Mouse (Mus musculus) MEL (cell line): ENCODE measurements around the gene Gm49318. TPM values are rescaled to one million over a fixed set of nuclear protein-coding genes. Genes with fewer than 3 reads are reported as not detected.

Source experiments
- DNase-seq: peaks from one replicate; pipeline ENCODE4 v3.0.0; 2011; ENCODE audit warnings: low read depth, low spot score
- H3K27ac ChIP-seq: 2 replicates; pipeline ENCODE4 v1.5.1; 2012; ENCODE audit warnings: low read depth, mild to moderate bottlenecking, control low read depth, low read length, moderate library complexity; ENCODE audit not compliant: control insufficient read depth
- H3K27me3 ChIP-seq, 2 experiments: fragments of 150-350 bp in 1 of 2; sonication (generic) in 1 of 2; 2 replicates each; pipeline ENCODE4 v1.6.1; 2012; ENCODE audit warnings: low read length in 2 of 2, mild to moderate bottlenecking in 2 of 2, improper control_type of control experiment in 1 of 2, moderate library complexity in 1 of 2; ENCODE audit not compliant: insufficient read depth in 2 of 2, control insufficient read depth in 1 of 2
- H3K36me3 ChIP-seq, 2 experiments: 2 replicates each; pipeline ENCODE4 v1.6.1; 2012 to 2014; ENCODE audit warnings: low read length in 2 of 2, improper control_type of control experiment in 1 of 2, inconsistent platforms in 1 of 2, mild to moderate bottlenecking in 1 of 2; ENCODE audit not compliant: insufficient read depth in 2 of 2, control insufficient read depth in 1 of 2
- H3K4me1 ChIP-seq, 2 experiments: fragments of 150-350 bp in 1 of 2; sonication (generic) in 1 of 2; 2 replicates each; pipeline ENCODE4 v1.6.1; 2012; ENCODE audit warnings: low read length in 2 of 2, improper control_type of control experiment in 1 of 2, mild to moderate bottlenecking in 1 of 2; ENCODE audit not compliant: insufficient read depth in 2 of 2, control insufficient read depth in 1 of 2
- H3K4me3 ChIP-seq, 2 experiments: fragments of 150-350 bp in 1 of 2; sonication (generic) in 1 of 2; 2 replicates each; pipeline ENCODE4 v1.5.1; 2012; ENCODE audit warnings: low read depth in 2 of 2, low read length in 2 of 2, mild to moderate bottlenecking in 2 of 2, moderate library complexity in 2 of 2, control low read depth in 1 of 2, improper control_type of control experiment in 1 of 2; ENCODE audit not compliant: control insufficient read depth in 1 of 2, insufficient read depth in 1 of 2
- H3K79me2 ChIP-seq: 2 replicates; pipeline ENCODE4 v1.6.1; 2012; ENCODE audit warnings: mild to moderate bottlenecking, low read length, moderate library complexity; ENCODE audit not compliant: control insufficient read depth, poor library complexity, insufficient read depth
- H3K9ac ChIP-seq: 2 replicates; pipeline ENCODE4 v1.6.1; 2012; ENCODE audit warnings: low read depth, mild to moderate bottlenecking, control low read depth, low read length, moderate library complexity; ENCODE audit not compliant: control insufficient read depth, poor library complexity, severe bottlenecking
- H3K9me3 ChIP-seq: fragments of 150-350 bp; sonication (generic); replicated peaks from 2 replicates; pipeline ENCODE4 v1.6.1; 2012; ENCODE audit warnings: mild to moderate bottlenecking, low read length, improper control_type of control experiment, moderate library complexity; ENCODE audit not compliant: insufficient read depth
- BHLHE40 ChIP-seq: IDR thresholded peaks from 2 replicates; pipeline ENCODE4 v1.6.1; 2012; ENCODE audit warnings: low read depth, mild to moderate bottlenecking, inconsistent platforms, low read length, improper control_type of control experiment, borderline replicate concordance
- CHD1 ChIP-seq: IDR thresholded peaks from 2 replicates; pipeline ENCODE4 v1.6.1; 2012; ENCODE audit warnings: low read depth, mild to moderate bottlenecking, inconsistent platforms, low read length, improper control_type of control experiment
- CHD2 ChIP-seq: IDR thresholded peaks from 2 replicates; pipeline ENCODE4 v1.6.1; 2011; ENCODE audit warnings: low read length, improper control_type of control experiment
- E2F4 ChIP-seq: IDR thresholded peaks from 2 replicates; pipeline ENCODE4 v1.6.1; 2011; ENCODE audit warnings: low read depth, low read length, improper control_type of control experiment, borderline replicate concordance
- ELF1 ChIP-seq: IDR thresholded peaks from 2 replicates; pipeline ENCODE4 v1.6.1; 2014; ENCODE audit warnings: low read depth, mild to moderate bottlenecking, inconsistent platforms, low read length, improper control_type of control experiment, moderate library complexity
- EP300 ChIP-seq, 2 experiments: IDR thresholded peaks; 2 replicates each; pipeline ENCODE4 v1.6.1; 2011; ENCODE audit warnings: improper control_type of control experiment in 2 of 2, low read length in 2 of 2, low read depth in 1 of 2, mild to moderate bottlenecking in 1 of 2
- ETS1 ChIP-seq: IDR thresholded peaks from 2 replicates; pipeline ENCODE4 v1.6.1; 2012; ENCODE audit warnings: low read depth, mild to moderate bottlenecking, inconsistent platforms, low read length, improper control_type of control experiment, moderate library complexity
- GABPA ChIP-seq: IDR thresholded peaks from 2 replicates; pipeline ENCODE4 v1.6.1; 2012; ENCODE audit warnings: low read depth, mild to moderate bottlenecking, inconsistent platforms, low read length, improper control_type of control experiment, moderate library complexity
- JUND ChIP-seq: IDR thresholded peaks from 2 replicates; pipeline ENCODE4 v1.6.1; 2011; ENCODE audit warnings: low read depth, mild to moderate bottlenecking, improper control_type of control experiment, low read length
- MAFK ChIP-seq: IDR thresholded peaks from 2 replicates; pipeline ENCODE4 v1.6.1; 2011; ENCODE audit warnings: low read depth, mild to moderate bottlenecking, low read length, improper control_type of control experiment, borderline replicate concordance
- MAX ChIP-seq: IDR thresholded peaks from 2 replicates; pipeline ENCODE4 v1.6.1; 2011; ENCODE audit warnings: low read length, improper control_type of control experiment
- MAZ ChIP-seq: IDR thresholded peaks from 2 replicates; pipeline ENCODE4 v1.6.1; 2012; ENCODE audit warnings: low read depth, mild to moderate bottlenecking, inconsistent platforms, low read length, improper control_type of control experiment
- MEF2A ChIP-seq: IDR thresholded peaks from 2 replicates; pipeline ENCODE4 v1.6.1; 2014; ENCODE audit warnings: low read depth, mild to moderate bottlenecking, inconsistent platforms, low read length, improper control_type of control experiment; ENCODE audit not compliant: poor library complexity, insufficient replicate concordance, severe bottlenecking; ENCODE audit errors: extremely low read depth
- MXI1 ChIP-seq: IDR thresholded peaks from 2 replicates; pipeline ENCODE4 v1.6.1; 2011; ENCODE audit warnings: mild to moderate bottlenecking, low read depth, low read length, improper control_type of control experiment
- MYC ChIP-seq: IDR thresholded peaks from 2 replicates; pipeline ENCODE4 v1.6.1; 2011; ENCODE audit warnings: low read depth, mild to moderate bottlenecking, low read length, improper control_type of control experiment, moderate library complexity
- NELFE ChIP-seq: IDR thresholded peaks from 2 replicates; pipeline ENCODE4 v1.6.1; 2011; ENCODE audit warnings: low read depth, low read length, improper control_type of control experiment
- POLR2A ChIP-seq, 2 experiments: IDR thresholded peaks; 2 replicates each; pipeline ENCODE4 v1.6.1; 2011 to 2012; ENCODE audit warnings: low read length in 2 of 2, mild to moderate bottlenecking in 2 of 2, control low read depth in 1 of 2, improper control_type of control experiment in 1 of 2, low read depth in 1 of 2, moderate library complexity in 1 of 2; ENCODE audit not compliant: control insufficient read depth in 1 of 2, insufficient read depth in 1 of 2, poor library complexity in 1 of 2
- POLR2AphosphoS2 ChIP-seq: IDR thresholded peaks from 2 replicates; pipeline ENCODE4 v1.6.1; 2011; ENCODE audit warnings: low read length, improper control_type of control experiment
- POLR2AphosphoS5 ChIP-seq: IDR thresholded peaks from 2 replicates; pipeline ENCODE4 v1.6.1; 2012; ENCODE audit warnings: low read depth, borderline replicate concordance, mild to moderate bottlenecking, inconsistent platforms, low read length, moderate library complexity, mixed read lengths
- SIN3A ChIP-seq: IDR thresholded peaks from 2 replicates; pipeline ENCODE4 v1.6.1; 2012; ENCODE audit warnings: low read length, improper control_type of control experiment, inconsistent platforms
- SMC3 ChIP-seq: IDR thresholded peaks from 2 replicates; pipeline ENCODE4 v1.6.1; 2011; ENCODE audit warnings: low read depth, low read length, improper control_type of control experiment
- TAL1 ChIP-seq: IDR thresholded peaks from 2 replicates; pipeline ENCODE4 v1.6.1; 2012; ENCODE audit warnings: mild to moderate bottlenecking, inconsistent platforms, low read length, moderate library complexity, mixed read lengths
- TBP ChIP-seq: IDR thresholded peaks from 2 replicates; pipeline ENCODE4 v1.8.0; 2011; ENCODE audit warnings: low read depth, low read length, improper control_type of control experiment
- UBTF ChIP-seq: IDR thresholded peaks from 2 replicates; pipeline ENCODE4 v1.6.1; 2012; ENCODE audit warnings: low read depth, mild to moderate bottlenecking, inconsistent platforms, low read length, improper control_type of control experiment, moderate library complexity, borderline replicate concordance; ENCODE audit not compliant: insufficient read depth
- USF2 ChIP-seq, 2 experiments: IDR thresholded peaks; 2 replicates each; pipeline ENCODE4 v1.6.1; 2011 to 2012; ENCODE audit warnings: improper control_type of control experiment in 2 of 2, low read length in 2 of 2, borderline replicate concordance in 1 of 2, inconsistent platforms in 1 of 2, low read depth in 1 of 2, mild to moderate bottlenecking in 1 of 2; ENCODE audit not compliant: insufficient read depth in 1 of 2
- ZC3H11A ChIP-seq: IDR thresholded peaks from 2 replicates; pipeline ENCODE4 v1.6.1; 2012; ENCODE audit warnings: low read depth, mild to moderate bottlenecking, inconsistent platforms, low read length, improper control_type of control experiment
- ZKSCAN1 ChIP-seq: IDR thresholded peaks from 2 replicates; pipeline ENCODE4 v1.6.1; 2012; ENCODE audit warnings: low read depth, mild to moderate bottlenecking, inconsistent platforms, low read length, improper control_type of control experiment, moderate library complexity
- ZMIZ1 ChIP-seq: IDR thresholded peaks from 2 replicates; pipeline ENCODE4 v1.6.1; 2012; ENCODE audit warnings: low read depth, mild to moderate bottlenecking, inconsistent platforms, low read length, improper control_type of control experiment, moderate library complexity
- ZNF384 ChIP-seq: IDR thresholded peaks from 2 replicates; pipeline ENCODE4 v1.6.1; 2012; ENCODE audit warnings: low read depth, mild to moderate bottlenecking, inconsistent platforms, low read length, improper control_type of control experiment
- polyA plus RNA-seq, 2 experiments: library from polyadenylated mRNA; stranded (reverse) in 1 of 2; unstranded in 1 of 2; fragments of >175 nt in 1 of 2; fragments of >200 nt in 1 of 2; gene quantifications; 2 replicates each; pipeline versions ENCODE4 v1.2.1 to v1.2.4; 2012; ENCODE audit warnings: low replicate concordance in 2 of 2, low read depth in 1 of 2; ENCODE audit not compliant: insufficient read length in 2 of 2, insufficient read depth in 1 of 2, missing spikeins in 1 of 2
- total RNA-seq: library from RNA; depleted of rRNA; stranded (reverse); fragments of 300-350 nt; gene quantifications from 2 replicates; pipeline ENCODE4 v1.2.3, GENCODE M21; 2012

Gm49318 gene
- total and polyA plus RNA-seq, 3 experiments = not detected

DNA sequence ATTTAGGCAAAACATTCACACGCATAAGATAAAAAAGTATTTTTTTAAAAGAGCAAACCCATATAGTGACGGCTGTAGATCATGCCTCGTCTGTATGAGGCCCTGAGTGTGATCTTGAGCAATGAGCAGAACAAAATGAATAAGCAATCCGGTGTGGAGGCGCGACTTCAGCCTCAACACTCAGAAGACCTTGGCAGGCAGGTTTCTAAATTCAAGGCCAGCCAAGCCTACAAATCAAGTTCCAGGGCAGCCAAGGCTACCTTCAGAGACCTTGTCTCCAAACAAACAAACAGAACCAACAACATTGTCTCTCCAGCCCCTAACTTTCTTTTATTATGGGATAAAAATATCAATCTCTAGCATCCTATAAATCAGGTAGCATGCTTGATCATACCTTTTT lies 70.8 kb downstream of the Gm49318 start:
- Histone ChIP-seq H3K36me3 (peaks cover 2 to 20% of the 10 kb centered on the region in 2 experiments), H3K4me1 (peaks cover 3 to 22% of the 10 kb centered on the region in 2 experiments), H3K27me3 (peaks cover 0 to 4% of the 10 kb centered on the region in 2 experiments; a peak in 2 of 4 replicates), H3K9me3 (no peaks in the 10 kb centered on the region), H3K4me3 (no peak overlapping the region), H3K27ac (no peak overlapping the region), H3K79me2 (peaks cover 23% of the 10 kb centered on the region), H3K9ac (no peak overlapping the region)
- DNase-seq = no peak
- no peak for TF ChIP-seq MAZ
- no peak for TF ChIP-seq BHLHE40
- no peak for TF ChIP-seq MAFK
- no peak for TF ChIP-seq POLR2A (IDR thresholded peaks at IDR 0.05; ENCODE audit: control insufficient read depth in 1 of 2, insufficient read depth in 1 of 2, low read depth in 1 of 2, low read length in 2 of 2, poor library complexity in 1 of 2)
- no peak for TF ChIP-seq TBP
- TF ChIP-seq ZNF384 = no peak
- no peak for TF ChIP-seq SMC3
- no peak for TF ChIP-seq ZC3H11A
- TF ChIP-seq MYC = no peak
- TF ChIP-seq EP300 (IDR thresholded peaks at IDR 0.05; ENCODE audit: low read depth in 1 of 2, low read length in 2 of 2) = no peak
- no peak for TF ChIP-seq USF2 (IDR thresholded peaks at IDR 0.05; ENCODE audit: borderline replicate concordance in 1 of 2, insufficient read depth in 1 of 2, low read depth in 1 of 2, low read length in 2 of 2)
- TF ChIP-seq ZKSCAN1 = no peak
- TF ChIP-seq TAL1 = no peak
- no peak for TF ChIP-seq ELF1
- no peak for TF ChIP-seq CHD2
- TF ChIP-seq MAX = no peak
- TF ChIP-seq MEF2A = no peak

DNA sequence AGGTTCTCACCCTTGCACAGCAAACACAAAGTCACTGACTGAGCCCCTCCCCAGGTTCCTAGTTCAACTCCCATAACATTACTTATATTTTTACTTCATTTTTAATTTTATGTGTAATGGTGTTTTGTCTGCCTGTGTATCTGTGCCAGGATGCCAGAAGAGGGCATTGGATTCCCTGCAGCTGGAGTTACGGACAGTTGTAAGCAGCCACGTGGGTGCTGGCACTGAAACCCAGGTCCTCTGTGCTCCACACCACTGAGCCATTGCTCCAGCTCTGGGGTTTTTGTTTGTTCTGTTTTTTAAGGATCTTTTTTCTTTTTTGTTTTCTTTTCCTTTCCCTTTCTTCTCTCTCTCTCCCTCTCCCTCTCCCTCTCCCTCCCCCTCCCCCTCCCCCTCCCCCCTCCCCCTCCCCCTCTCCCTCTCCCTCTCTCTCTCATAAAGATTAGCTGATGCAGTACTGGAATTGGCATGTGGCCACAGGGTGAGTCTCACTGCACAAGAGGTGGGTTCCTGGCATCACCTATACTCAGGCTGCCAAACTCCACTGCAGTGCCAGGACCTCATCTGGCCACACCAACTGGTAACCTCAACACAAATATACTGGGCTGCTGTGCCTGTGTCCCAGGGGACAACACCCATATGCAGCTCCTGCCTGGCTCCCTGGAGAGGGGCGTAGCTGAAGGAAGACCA lies 74.7 kb downstream of the Gm49318 start:
- Histone ChIP-seq H3K4me3 (peak overlapping the region in 1 of 2 experiments; percentile 0; a peak in 1 of 4 replicates), H3K79me2 (no peaks in the 10 kb centered on the region), H3K27me3 (peaks cover 0 to 4% of the 10 kb centered on the region in 2 experiments; a peak in 2 of 4 replicates), H3K4me1 (no peaks in the 10 kb centered on the region), H3K27ac (peak overlapping the region; percentile 70), H3K9ac (peak overlapping the region; percentile 37; the same call in 1 of the 2 replicates), H3K9me3 (no peaks in the 10 kb centered on the region), H3K36me3 (no peaks in the 10 kb centered on the region)
- DNase-seq = peak; percentile 60
- TF ChIP-seq ZMIZ1 = peak; percentile 68; the same call in 1 of the 2 replicates
- TF ChIP-seq BHLHE40 = no peak
- peak; percentile 70; the same call in 1 of the 2 replicates for TF ChIP-seq MYC
- TF ChIP-seq ZNF384 = no peak
- peak; percentile 62 for TF ChIP-seq SIN3A
- TF ChIP-seq CHD1 = no peak
- TF ChIP-seq POLR2AphosphoS5 = no peak
- no peak for TF ChIP-seq POLR2AphosphoS2
- peak in 1 of 2 experiments; percentile 40; a peak in 1 of 4 replicates for TF ChIP-seq POLR2A (IDR thresholded peaks at IDR 0.05; ENCODE audit: control insufficient read depth in 1 of 2, insufficient read depth in 1 of 2, low read depth in 1 of 2, low read length in 2 of 2, poor library complexity in 1 of 2)
- 0 out of 2 replicates have a peak, but pooled peaks have one; percentile 17 for TF ChIP-seq ETS1
- peak; percentile 84 for TF ChIP-seq MXI1
- TF ChIP-seq SMC3 = no peak
- TF ChIP-seq E2F4 = no peak
- peak; percentile 28; the same call in 1 of the 2 replicates for TF ChIP-seq NELFE
- no peak for TF ChIP-seq UBTF
- TF ChIP-seq JUND = no peak
- TF ChIP-seq GABPA = no peak
